Mouse (Mus musculus) ES-CJ7 (cell line): Measurements from ENCODE around the gene Prr7.

Source experiments
- DNase-seq: peaks from one replicate; pipeline ENCODE4 v3.0.0; 2011; ENCODE audit warnings: low read depth, low spot score

Gene Prr7

GRCm38 (mm10) chr13:55506697-55507096 lies 42.6 kb downstream of the Prr7 start:
- no peak for DNase-seq

GRCm38 (mm10) chr13:55507877-55508276 lies 43.8 kb downstream of the Prr7 start:
- DNase-seq: peak; percentile 76

DNA sequence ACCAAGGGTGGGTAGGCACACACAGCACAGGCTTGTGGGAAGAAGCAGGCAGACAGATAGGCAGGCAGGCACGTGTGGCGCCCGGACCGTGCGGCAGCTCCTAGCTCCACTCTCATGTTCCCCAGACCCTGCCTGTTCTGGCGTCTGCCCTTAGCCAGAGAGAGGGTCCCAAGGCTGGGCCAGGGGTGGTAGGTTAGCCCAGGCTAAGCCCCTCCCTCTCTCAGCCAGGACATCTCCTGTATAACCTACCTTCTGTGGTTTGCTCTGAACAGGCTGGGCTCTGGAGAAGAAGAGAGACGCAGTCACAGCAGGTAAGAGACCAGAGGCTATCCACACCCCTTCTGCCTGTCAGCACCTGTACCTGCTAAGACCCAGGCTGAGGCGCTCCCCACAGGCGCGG lies 44.5 kb downstream of the Prr7 start:
- no peak for DNase-seq

DNA sequence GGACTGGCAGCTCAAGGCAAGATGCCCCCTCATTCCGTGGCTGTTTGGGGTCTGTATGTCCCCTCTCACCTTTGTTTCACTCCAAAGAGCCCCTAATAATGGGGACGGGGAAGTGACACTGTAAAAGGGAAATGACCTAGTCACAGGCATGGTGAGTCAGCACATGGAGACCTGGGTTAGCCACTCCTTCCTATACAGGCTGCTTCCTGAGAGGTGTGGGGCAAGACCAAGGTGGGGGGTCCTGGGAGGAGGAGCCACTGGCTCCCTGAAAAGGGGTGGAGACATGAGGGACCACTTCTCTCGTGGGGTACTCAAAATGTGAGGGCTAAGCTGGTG lies 46.2 kb downstream of the Prr7 start:
- peak; percentile 61 for DNase-seq

- peak; percentile 66 for DNase-seq
These were observed 46.8 kb downstream of the Prr7 start for GRCm38 (mm10) chr13:55510668-55511491.

- DNase-seq: no peak
These were observed 47.4 kb downstream of the Prr7 start for GRCm38 (mm10) chr13:55511492-55511861.

- DNase-seq: peak; percentile 61
These were observed 48.4 kb downstream of the Prr7 start for GRCm38 (mm10) chr13:55512379-55513031.

- peak; percentile 94 for DNase-seq
These were observed 49.2 kb downstream of the Prr7 start, which contains the start of gene Pdlim7 for GRCm38 (mm10) chr13:55513111-55513748. Gene Pdlim7, minus strand, starts transcription at chr13:55513676.

GRCm38 (mm10) chr13:55513828-55514227 lies 49.8 kb downstream of the Prr7 start:
- DNase-seq: no peak

GRCm38 (mm10) chr13:55516955-55517354 lies 52.9 kb downstream of the Prr7 start:
- peak; percentile 83 for DNase-seq

- no peak for DNase-seq
These were observed 55.5 kb downstream of the Prr7 start for GRCm38 (mm10) chr13:55519606-55520005.

DNA sequence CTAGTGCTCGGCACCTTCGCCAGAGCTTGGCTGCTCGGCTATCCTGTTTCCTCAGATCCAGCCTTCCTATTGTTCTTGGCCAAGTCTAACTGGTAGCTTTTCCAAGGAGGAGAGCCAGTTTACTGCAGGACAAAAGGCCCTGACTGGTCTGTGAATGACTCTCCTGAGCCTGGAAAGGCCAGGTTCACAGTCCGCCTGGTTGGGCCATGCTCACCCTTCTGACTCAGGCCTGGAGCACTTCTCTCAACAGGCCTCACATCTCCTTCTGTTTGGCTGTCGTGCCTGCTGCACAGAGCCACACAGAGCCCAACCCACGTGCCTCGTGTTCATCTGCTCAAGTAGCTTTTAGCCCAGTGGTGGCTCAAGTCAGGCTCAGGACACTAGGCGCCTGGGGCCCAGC lies 58.7 kb downstream of the Prr7 start:
- DNase-seq: peak; percentile 47
